In genomic region chr4:120172050-120172684, GRCm38 (mm10) we compare ENCODE assay signal across 8 mouse cellular contexts. TPM values are rescaled to one million over a fixed set of nuclear protein-coding genes. Genes with fewer than 3 reads are reported as not detected.
A peak's percentile ranks its signal among the peaks of the same experiment; 100 is the strongest.
DNase-seq lines count a peak whose midpoint lies in the region; ATAC-seq lines count a peak whose summit lies in the region.
"Had no signal": no experiment of that assay in that cellular context is flagged by ENCODE, and none has a peak within 500 bp of the region (broad histone marks: within the 10 kb centered on the region; RNA-seq: fewer than 3 reads in every experiment).

No protein-coding gene starts in this region.

- H3K27ac ChIP-seq in lung, embryonic 16.5 days (ENCODE audit: low read length) = no peak overlapping the region
- H3K27ac ChIP-seq in forebrain, embryonic 11.5 days (ENCODE audit: low read depth, low read length) = no peak overlapping the region; the same call in 1 of the 2 replicates
- H3K27ac ChIP-seq in hindbrain, embryonic 16.5 days (ENCODE audit: low read depth, low read length) = no peak overlapping the region
- peak overlapping the region; percentile 46 for H3K27ac ChIP-seq in midbrain, embryonic 12.5 days (replicated peaks)

- whole genome bisulfite sequencing in lung, embryonic 16.5 days = 8% methylated on average over 7 of the region's 7 CpGs
- 23% methylated on average over 7 of the region's 7 CpGs for WGBS in forebrain, embryonic 11.5 days
- 18% methylated on average over 7 of the region's 7 CpGs for WGBS in hindbrain, embryonic 16.5 days
- WGBS in midbrain, embryonic 12.5 days = 19% methylated on average over 7 of the region's 7 CpGs

- H3K4me3 ChIP-seq in lung, embryonic 16.5 days (ENCODE audit: low read length) = no peak overlapping the region
- H3K4me3 ChIP-seq in forebrain, embryonic 11.5 days (ENCODE audit: low read depth, low read length) = no peak overlapping the region
- no peak overlapping the region for H3K4me3 ChIP-seq in hindbrain, embryonic 16.5 days (ENCODE audit: low read length)
- H3K4me3 ChIP-seq in midbrain, embryonic 12.5 days = no peak overlapping the region

- H3K9ac ChIP-seq in lung, embryonic 16.5 days (ENCODE audit: low read length) = no peak overlapping the region
- no peak overlapping the region for H3K9ac ChIP-seq in forebrain, embryonic 11.5 days (ENCODE audit: low read length)
- no peak overlapping the region for H3K9ac ChIP-seq in hindbrain, embryonic 16.5 days (ENCODE audit: low read depth, low read length)
- H3K9ac ChIP-seq in midbrain, embryonic 12.5 days (replicated peaks) = no peak overlapping the region

- no peaks in the 10 kb centered on the region for H3K9me3 ChIP-seq in lung, embryonic 16.5 days (ENCODE audit: control insufficient read depth, low read length)
- H3K9me3 ChIP-seq in forebrain, embryonic 11.5 days (ENCODE audit: control insufficient read depth, low read length) = no peaks in the 10 kb centered on the region
- no peaks in the 10 kb centered on the region for H3K9me3 ChIP-seq in hindbrain, embryonic 16.5 days (ENCODE audit: control insufficient read depth, low read length)
- no peaks in the 10 kb centered on the region for H3K9me3 ChIP-seq in midbrain, embryonic 12.5 days

- DNase-seq in lung, postnatal 14 days = no peak
- no peak for DNase-seq in forebrain, embryonic 11.5 days (ENCODE audit: low spot score)
- no peak for DNase-seq in thymus, adult 18-20 months
- DNase-seq in thymus, postnatal 10 days (ENCODE audit: low spot score in 2 of 2) = no peak

- H3K4me1 ChIP-seq in lung, embryonic 16.5 days (replicated peaks; ENCODE audit: control insufficient read depth, insufficient read depth, low read length) = peaks cover 8% of the 10 kb centered on the region; the same call in 1 of the 2 replicates
- H3K4me1 ChIP-seq in forebrain, embryonic 11.5 days (replicated peaks; ENCODE audit: control insufficient read depth, insufficient read depth, low read length) = peaks cover 5% of the 10 kb centered on the region
- H3K4me1 ChIP-seq in hindbrain, embryonic 16.5 days (ENCODE audit: control insufficient read depth, insufficient read depth, low read depth, low read length) = peaks cover 2% of the 10 kb centered on the region; the same call in 1 of the 2 replicates
- H3K4me1 ChIP-seq in midbrain, embryonic 12.5 days = peaks cover 18% of the 10 kb centered on the region

- no peaks in the 10 kb centered on the region for H3K36me3 ChIP-seq in lung, embryonic 16.5 days (ENCODE audit: control insufficient read depth, insufficient read depth, low read length)
- H3K36me3 ChIP-seq in forebrain, embryonic 11.5 days (ENCODE audit: control insufficient read depth, insufficient read depth, low read length) = no peaks in the 10 kb centered on the region
- H3K36me3 ChIP-seq in hindbrain, embryonic 16.5 days (ENCODE audit: control insufficient read depth, insufficient read depth, low read length) = no peaks in the 10 kb centered on the region
- H3K36me3 ChIP-seq in midbrain, embryonic 12.5 days = no peaks in the 10 kb centered on the region

- ATAC-seq in lung, embryonic 16.5 days (ENCODE audit: low read depth) = peak; percentile 88
- ATAC-seq in forebrain, embryonic 11.5 days (replicated peaks; ENCODE audit: low FRiP score) = peak; percentile 71
- peak; percentile 92 for ATAC-seq in hindbrain, embryonic 16.5 days
- peak; percentile 89 for ATAC-seq in midbrain, embryonic 12.5 days (ENCODE audit: low FRiP score, low read depth)

- H3K27me3 ChIP-seq in lung, embryonic 16.5 days (ENCODE audit: control insufficient read depth, insufficient read depth, low read depth, low read length) = no peaks in the 10 kb centered on the region
- no peaks in the 10 kb centered on the region for H3K27me3 ChIP-seq in forebrain, embryonic 11.5 days (ENCODE audit: control insufficient read depth, insufficient read depth, low read length)
- no peaks in the 10 kb centered on the region for H3K27me3 ChIP-seq in hindbrain, embryonic 16.5 days (replicated peaks; ENCODE audit: control insufficient read depth, insufficient read depth, low read length)
- no peaks in the 10 kb centered on the region; the same call in 1 of the 2 replicates for H3K27me3 ChIP-seq in midbrain, embryonic 12.5 days

- H3K4me2 ChIP-seq in lung, embryonic 16.5 days (ENCODE audit: low read depth, low read length) = no peak overlapping the region
- no peak overlapping the region for H3K4me2 ChIP-seq in forebrain, embryonic 11.5 days (ENCODE audit: low read depth, low read length, severe bottlenecking)
- H3K4me2 ChIP-seq in hindbrain, embryonic 16.5 days (ENCODE audit: low read length) = no peak overlapping the region
- H3K4me2 ChIP-seq in midbrain, embryonic 12.5 days (replicated peaks) = no peak overlapping the region

RNA-seq across cellular contexts. Expression of gene Edn2, which starts 11.2 kb away (rescaled TPM):
- 0.74 and 0.85 TPM in 2 replicates for polyA plus RNA-seq in lung, embryonic 16.5 days (2015; fragmentation: Nextera tagmentation; extraction: Ambion mirVana)
- not detected in 2 replicates for polyA plus RNA-seq in forebrain, embryonic 11.5 days (2014; fragmentation: Nextera tagmentation; extraction: Ambion mirVana)
- polyA plus RNA-seq in hindbrain, embryonic 16.5 days (2015; fragmentation: Nextera tagmentation; extraction: Ambion mirVana) = 0.31 TPM in 1 of 2 replicates, not detected in the other
- not detected in 2 replicates for polyA plus RNA-seq in midbrain, embryonic 12.5 days (2016; fragmentation: Nextera tagmentation; extraction: Ambion mirVana)
- polyA plus RNA-seq: spleen, adult 2 months had no signal
